Mouse (Mus musculus) liver, embryonic 14.5 days (tissue): ENCODE results near the gene Hectd4. TPM values are rescaled to one million over a fixed set of nuclear protein-coding genes. Genes with fewer than 3 reads are reported as not detected.
A peak's percentile ranks its signal among the peaks of the same experiment; 100 is the strongest.

Experiments
- ATAC-seq: fragments of 200-750 bp; cut with Nextera tagmentation; 2 replicates; pipeline ENCODE4 v1.8.0; 2017; ENCODE audit warnings: moderate number of reproducible peaks, mild to moderate bottlenecking, moderate library complexity; ENCODE audit not compliant: insufficient read depth
- DNase-seq, 3 experiments: peaks; one replicate each; pipeline ENCODE4 v3.0.0-alpha.2; 2012 to 2013; ENCODE audit warnings: low read depth in 3 of 3, low spot score in 3 of 3
- H3K27ac ChIP-seq: fragments of 300-500 bp; sonication (generic); 2 replicates; pipeline ENCODE4 v1.5.1; 2014; ENCODE audit warnings: moderate library complexity, mild to moderate bottlenecking, control low read depth, inconsistent platforms
- H3K27me3 ChIP-seq: fragments of 300-500 bp; sonication (generic); 2 replicates; pipeline ENCODE4 v1.6.1; 2014; ENCODE audit warnings: mild to moderate bottlenecking, low read length, moderate library complexity; ENCODE audit not compliant: control insufficient read depth, insufficient read depth
- H3K36me3 ChIP-seq: fragments of 300-500 bp; sonication (generic); replicated peaks from 2 replicates; pipeline ENCODE4 v1.6.1; 2014; ENCODE audit warnings: low read depth; ENCODE audit not compliant: control insufficient read depth, insufficient read depth
- H3K4me1 ChIP-seq, 2 experiments: fragments of 200-500 bp in 1 of 2; fragments of 300-500 bp in 1 of 2; sonication (generic) in 1 of 2; replicated peaks; 2 replicates each; pipeline ENCODE4 v1.6.1; 2012 to 2014; ENCODE audit warnings: antibody characterized with exemption in 1 of 2, inconsistent platforms in 1 of 2, low read length in 1 of 2; ENCODE audit not compliant: control insufficient read depth in 2 of 2, insufficient read depth in 2 of 2
- H3K4me2 ChIP-seq: fragments of 300-500 bp; sonication (generic); 2 replicates; pipeline ENCODE4 v1.6.1; 2014; ENCODE audit warnings: low read depth, mild to moderate bottlenecking, control low read depth, moderate library complexity
- H3K4me3 ChIP-seq, 2 experiments: fragments of 200-500 bp in 1 of 2; fragments of 300-500 bp in 1 of 2; sonication (generic) in 1 of 2; 2 replicates each; pipeline ENCODE4 v1.5.1; 2012 to 2014; ENCODE audit warnings: low read depth in 2 of 2, low read length in 2 of 2, mild to moderate bottlenecking in 2 of 2, control low read depth in 1 of 2, inconsistent platforms in 1 of 2, moderate library complexity in 1 of 2; ENCODE audit not compliant: insufficient read depth in 1 of 2
- H3K9ac ChIP-seq: fragments of 300-500 bp; sonication (generic); replicated peaks from 2 replicates; pipeline ENCODE4 v1.6.1; 2014; ENCODE audit warnings: mild to moderate bottlenecking, control low read depth, moderate library complexity
- H3K9me3 ChIP-seq: fragments of 300-500 bp; sonication (generic); 2 replicates; pipeline ENCODE4 v1.6.1; 2016; ENCODE audit warnings: low read length, mixed read lengths; ENCODE audit not compliant: control insufficient read depth
- CTCF ChIP-seq: IDR thresholded peaks from 2 replicates; pipeline ENCODE4 v1.5.1; 2016; ENCODE audit warnings: antibody characterized with exemption, low read depth, control low read depth
- EP300 ChIP-seq: IDR thresholded peaks from 2 replicates; pipeline ENCODE4 v1.6.1; 2016; ENCODE audit warnings: antibody characterized with exemption, low read depth
- WGBS: fragments of 180-500 bp; shearing (Covaris S2); extraction: QIAGEN DNeasy Blood & Tissue Kit; methylation state at CpG from one replicate; pipeline ENCODE4 v1.1.7; 2014; ENCODE audit not compliant: insufficient replicate concordance; 5-methylcytosine and 5-hydroxymethylcytosine counted together
- polyA plus RNA-seq, 2 experiments: library from polyadenylated mRNA; depleted of rRNA in 1 of 2; stranded (reverse) in 1 of 2; unstranded in 1 of 2; fragments of >200 nt; fragmentation: Nextera tagmentation in 1 of 2; extraction: Ambion mirVana in 1 of 2; gene quantifications; 2 replicates each; pipeline versions ENCODE4 v1.2.1 to v1.2.3; 2012 to 2014

Gene Hectd4
- polyA plus RNA-seq, 2 experiments: 11.2 to 15.8 TPM

DNA sequence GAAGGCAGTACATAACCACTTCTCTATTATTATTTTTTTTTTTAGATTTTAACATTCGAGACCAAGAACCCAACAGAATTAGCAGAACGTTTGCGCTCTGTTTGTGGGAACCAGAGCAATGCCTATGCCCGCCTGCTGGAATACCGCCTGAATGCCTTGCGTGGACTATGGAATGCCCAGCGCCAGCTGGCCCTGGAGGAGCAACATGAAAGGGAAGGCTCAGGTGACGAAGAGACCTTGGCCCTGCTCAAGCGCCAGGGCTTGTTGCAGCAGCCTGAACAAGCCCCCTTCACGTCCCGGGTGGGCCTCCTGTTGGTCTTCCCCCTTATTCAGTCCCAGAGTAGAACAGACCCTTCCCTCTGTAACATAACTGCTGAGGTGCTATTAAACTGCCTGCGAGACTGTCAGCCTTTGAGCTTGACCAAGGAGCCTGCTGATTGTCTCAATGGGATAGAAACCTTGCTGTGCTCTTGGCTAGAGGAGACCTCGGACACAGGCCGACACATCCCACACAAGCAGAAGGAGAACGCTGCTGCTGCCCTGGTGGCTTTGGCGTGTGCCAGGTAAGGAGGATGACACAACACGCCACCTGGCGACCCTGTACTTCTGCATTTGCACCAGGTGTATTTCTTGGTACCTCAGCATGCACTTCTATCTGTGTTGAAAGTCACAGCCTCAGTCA is 33.9 kb downstream of the Hectd4 start:
- WGBS: 90% methylated on average over 18 of the region's 18 CpGs
- no peak for ATAC-seq
- peaks cover 17 to 25% of the 10 kb centered on the region in 2 experiments for H3K4me1 ChIP-seq
- H3K9ac ChIP-seq: no peak overlapping the region
- H3K27me3 ChIP-seq: no peaks in the 10 kb centered on the region
- H3K9me3 ChIP-seq: no peaks in the 10 kb centered on the region
- H3K27ac ChIP-seq: no peak overlapping the region
- DNase-seq: no peak
- H3K36me3 ChIP-seq: peaks cover 64% of the 10 kb centered on the region
- no peak overlapping the region for H3K4me2 ChIP-seq
- H3K4me3 ChIP-seq: no peak overlapping the region
- no peak for TF ChIP-seq EP300
- TF ChIP-seq CTCF: no peak

DNA sequence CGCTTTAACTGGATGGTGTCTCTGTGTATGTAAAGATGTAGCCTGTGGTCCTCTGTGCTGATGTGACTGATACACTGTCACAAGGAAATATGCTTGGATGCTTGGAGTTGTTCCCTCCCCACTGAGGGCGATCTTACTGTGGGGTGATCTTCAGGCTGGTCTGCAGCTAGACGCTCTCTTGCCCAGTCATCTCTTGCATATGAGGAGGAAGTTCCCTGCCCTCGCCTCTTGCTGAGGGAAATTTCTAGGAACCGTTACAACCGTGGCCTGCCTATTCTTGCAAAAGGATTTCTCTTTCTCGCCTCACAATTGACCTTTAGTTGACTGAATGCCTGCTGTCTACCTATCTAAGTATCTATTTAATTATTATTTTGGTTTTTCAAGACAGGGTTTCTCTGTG is 35.0 kb downstream of the Hectd4 start:
- Histone ChIP-seq H3K27me3 (no peaks in the 10 kb centered on the region), H3K36me3 (peaks cover 72% of the 10 kb centered on the region), H3K4me3 (no peak overlapping the region), H3K27ac (no peak overlapping the region), H3K9ac (no peak overlapping the region), H3K4me2 (no peak overlapping the region), H3K9me3 (no peaks in the 10 kb centered on the region), H3K4me1 (peaks cover 8 to 15% of the 10 kb centered on the region in 2 experiments)
- no peak for TF ChIP-seq CTCF
- TF ChIP-seq EP300: no peak
- DNase-seq: no peak
- no peak for ATAC-seq
- 78% methylated on average over 7 of the region's 7 CpGs for WGBS

DNA sequence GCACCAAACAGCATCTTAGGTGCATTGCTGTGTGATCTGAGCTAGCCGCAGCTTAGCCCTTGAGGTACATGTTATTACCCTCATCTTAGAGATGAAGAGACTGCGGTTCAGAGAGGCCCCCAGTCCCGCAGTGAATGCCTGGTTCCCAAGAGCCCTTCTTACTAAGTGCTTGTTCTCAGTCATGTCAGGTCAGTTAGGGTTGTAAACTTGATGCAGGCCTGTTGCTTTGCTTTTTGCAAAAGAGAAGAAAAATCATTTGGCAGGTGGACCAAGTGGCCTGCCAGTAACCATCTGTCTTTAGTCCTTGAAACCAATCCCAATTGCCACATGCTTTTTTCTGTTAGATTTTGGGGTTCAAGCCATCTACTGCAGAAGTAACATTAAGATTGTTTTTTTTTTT is 41.8 kb downstream of the Hectd4 start:
- DNase-seq (no peak), ATAC-seq (no peak)
- no peak overlapping the region for H3K4me3 ChIP-seq
- no peak overlapping the region for H3K4me2 ChIP-seq
- no peak for TF ChIP-seq CTCF
- no peak for TF ChIP-seq EP300
- H3K9me3 ChIP-seq: no peaks in the 10 kb centered on the region
- peaks cover 90% of the 10 kb centered on the region for H3K36me3 ChIP-seq
- 89% methylated on average over 3 of the region's 3 CpGs for WGBS
- H3K27ac ChIP-seq: no peak overlapping the region
- H3K4me1 ChIP-seq: peaks cover 9 to 12% of the 10 kb centered on the region in 2 experiments; a peak in 3 of 4 replicates
- no peak overlapping the region for H3K9ac ChIP-seq
- no peaks in the 10 kb centered on the region for H3K27me3 ChIP-seq

GRCm38 (mm10) chr5:121262415-121262814 is 42.4 kb downstream of the Hectd4 start:
- no peak for TF ChIP-seq CTCF
- TF ChIP-seq EP300: no peak
- no peak overlapping the region for H3K4me2 ChIP-seq
- H3K9ac ChIP-seq: no peak overlapping the region
- DNase-seq: no peak
- H3K4me1 ChIP-seq: peaks cover 10 to 13% of the 10 kb centered on the region in 2 experiments; a peak in 3 of 4 replicates
- no peaks in the 10 kb centered on the region for H3K27me3 ChIP-seq
- no peaks in the 10 kb centered on the region for H3K9me3 ChIP-seq
- peaks cover 89% of the 10 kb centered on the region for H3K36me3 ChIP-seq
- WGBS: 94% methylated on average over 8 of the region's 8 CpGs
- no peak overlapping the region for H3K27ac ChIP-seq
- no peak overlapping the region for H3K4me3 ChIP-seq
- no peak for ATAC-seq

- no peak for DNase-seq
- ATAC-seq: no peak
- peak; percentile 11; the same call in 1 of the 2 replicates for TF ChIP-seq CTCF
- no peak for TF ChIP-seq EP300
- H3K4me2 ChIP-seq: no peak overlapping the region
- peaks cover 10 to 13% of the 10 kb centered on the region in 2 experiments; a peak in 3 of 4 replicates for H3K4me1 ChIP-seq
- no peak overlapping the region; the same call in 1 of the 2 replicates for H3K27ac ChIP-seq
- H3K9ac ChIP-seq: no peak overlapping the region
- H3K36me3 ChIP-seq: peaks cover 92% of the 10 kb centered on the region
- H3K4me3 ChIP-seq: no peak overlapping the region
- no peaks in the 10 kb centered on the region for H3K9me3 ChIP-seq
- WGBS: 77% methylated on average over 2 of the region's 2 CpGs
- no peaks in the 10 kb centered on the region for H3K27me3 ChIP-seq
Observed at GRCm38 (mm10) chr5:121264593-121264992, 44.6 kb downstream of the Hectd4 start.
